Mouse (Mus musculus): ENCODE results near the gene Adamtsl4. TPM values are rescaled to one million over a fixed set of nuclear protein-coding genes. Genes with fewer than 3 reads are reported as not detected.

Gene Adamtsl4
- 1 to 10 TPM; 7.5 to 8.1 TPM for total RNA-seq (2021)
- long read RNA-seq, experiment 1, partial matches to known transcripts: 3 of 5 reads
- long read RNA-seq, experiment 1, other reads (novel, unspliced or antisense): 0 of 5 reads
- long read RNA-seq, experiment 2, partial matches to known transcripts: 6 of 10 reads
- long read RNA-seq, experiment 2, other reads (novel, unspliced or antisense): 4 of 10 reads

DNA sequence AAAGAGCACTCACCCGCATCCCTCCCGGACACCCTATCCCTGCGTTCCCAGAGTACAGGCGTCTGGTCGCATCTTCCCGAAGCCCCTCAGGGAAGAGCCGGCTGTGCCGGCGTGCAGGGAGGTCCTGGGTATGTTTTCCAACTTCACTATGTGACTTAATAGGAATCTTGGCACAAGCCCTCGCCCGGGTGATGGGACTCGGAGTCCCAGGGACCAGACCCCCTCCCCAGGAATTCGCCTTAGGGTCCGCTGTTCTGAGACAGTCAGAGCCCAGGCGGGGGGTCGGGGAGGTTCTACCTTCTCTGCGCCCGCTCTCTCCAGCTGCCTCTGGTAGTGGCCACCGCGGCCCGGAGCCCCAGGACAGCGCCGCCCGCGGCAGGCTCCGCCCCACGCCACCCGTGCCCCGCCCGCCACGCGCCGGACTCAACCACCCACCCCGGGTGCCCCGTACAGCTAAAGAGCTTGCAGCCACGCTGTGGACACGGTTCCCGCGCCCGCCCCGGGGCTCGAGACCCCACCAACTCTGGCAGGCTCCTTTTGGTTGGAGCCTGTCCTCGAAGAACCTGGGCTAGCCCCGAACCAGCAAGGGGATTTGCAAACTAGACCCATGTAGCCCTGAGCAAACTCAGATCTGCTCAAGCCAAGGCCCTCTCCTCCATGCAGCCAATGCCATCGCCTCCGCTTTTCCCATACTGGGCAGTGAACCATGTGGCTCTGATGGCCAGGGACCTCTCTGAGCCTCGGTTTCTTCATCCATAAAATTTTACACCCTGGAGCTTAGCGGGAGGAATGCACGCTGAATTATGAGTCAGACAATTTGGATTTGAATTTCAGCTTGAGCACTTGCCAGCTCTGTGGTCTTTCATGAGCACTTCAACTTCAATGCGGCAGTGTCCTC lies at the start of gene Adamtsl4:
Adamtsl4 (minus strand) TSS at position 394 of the 898 bp plus-strand sequence.
- peak in 1 of 2 experiments; percentile 61 for DNase-seq (ENCODE audit: low spot score in 2 of 2)

DNA sequence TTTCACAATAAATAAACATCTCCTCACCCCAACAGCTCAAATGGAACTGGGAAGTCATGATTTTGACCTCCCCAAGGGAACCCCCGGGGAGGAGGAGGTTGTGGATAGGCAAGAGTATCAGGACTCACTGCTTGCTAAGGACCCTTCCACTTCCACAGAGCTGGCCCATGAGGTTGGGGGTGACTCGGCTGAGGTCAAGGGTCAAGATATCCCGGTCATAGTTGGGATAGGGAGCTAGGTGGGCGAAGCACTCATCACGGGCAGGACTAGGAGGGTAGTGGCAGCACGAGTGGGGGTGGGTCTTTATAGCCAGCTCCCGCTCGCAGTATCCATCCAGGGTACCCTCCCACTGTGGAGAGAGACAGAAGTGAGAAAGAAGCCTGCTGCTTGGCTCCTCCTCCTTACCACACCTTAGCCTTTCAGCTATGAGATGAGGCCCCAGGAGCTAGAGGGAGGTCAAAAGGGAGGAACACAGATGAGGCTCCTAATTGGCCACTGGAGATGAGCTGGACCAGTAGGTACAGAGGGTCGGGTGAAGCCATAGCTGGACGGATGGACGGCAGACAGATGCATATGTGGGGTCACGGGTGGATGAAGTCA lies 47.5 kb upstream of the Adamtsl4 start:
- no peak for DNase-seq (ENCODE audit: low spot score in 2 of 2)

DNA sequence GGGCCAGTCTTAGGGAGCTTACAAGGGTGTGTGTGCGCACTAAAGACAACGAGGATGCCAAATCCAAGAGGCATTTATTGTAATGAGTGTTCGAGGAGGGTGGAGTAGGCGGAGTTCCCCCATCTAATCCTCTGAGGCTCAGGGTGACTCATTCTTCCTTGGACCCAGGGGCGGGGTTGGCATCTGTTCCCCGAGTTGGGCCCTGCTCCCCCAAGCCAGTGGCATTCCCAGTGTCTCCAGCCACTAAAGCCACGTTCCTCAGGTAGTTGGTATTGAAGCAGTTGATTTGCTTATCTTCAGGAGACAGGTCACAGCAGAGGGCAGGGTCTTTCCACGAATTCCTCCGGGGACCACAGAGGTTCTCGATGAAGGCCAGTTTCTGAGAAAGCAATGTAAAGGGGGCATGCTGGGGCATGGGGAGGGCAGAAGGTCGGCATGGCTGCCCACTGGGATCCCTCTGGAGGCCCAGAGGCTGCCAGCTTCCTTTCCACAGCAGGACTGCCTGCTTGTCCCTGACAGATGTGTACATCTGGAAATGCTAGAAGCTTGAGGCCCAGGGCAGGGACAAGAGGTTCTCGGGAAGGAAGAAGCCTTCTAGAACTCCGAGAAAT lies 46.5 kb upstream of the Adamtsl4 start:
- no peak for DNase-seq (ENCODE audit: low spot score in 2 of 2)

DNA sequence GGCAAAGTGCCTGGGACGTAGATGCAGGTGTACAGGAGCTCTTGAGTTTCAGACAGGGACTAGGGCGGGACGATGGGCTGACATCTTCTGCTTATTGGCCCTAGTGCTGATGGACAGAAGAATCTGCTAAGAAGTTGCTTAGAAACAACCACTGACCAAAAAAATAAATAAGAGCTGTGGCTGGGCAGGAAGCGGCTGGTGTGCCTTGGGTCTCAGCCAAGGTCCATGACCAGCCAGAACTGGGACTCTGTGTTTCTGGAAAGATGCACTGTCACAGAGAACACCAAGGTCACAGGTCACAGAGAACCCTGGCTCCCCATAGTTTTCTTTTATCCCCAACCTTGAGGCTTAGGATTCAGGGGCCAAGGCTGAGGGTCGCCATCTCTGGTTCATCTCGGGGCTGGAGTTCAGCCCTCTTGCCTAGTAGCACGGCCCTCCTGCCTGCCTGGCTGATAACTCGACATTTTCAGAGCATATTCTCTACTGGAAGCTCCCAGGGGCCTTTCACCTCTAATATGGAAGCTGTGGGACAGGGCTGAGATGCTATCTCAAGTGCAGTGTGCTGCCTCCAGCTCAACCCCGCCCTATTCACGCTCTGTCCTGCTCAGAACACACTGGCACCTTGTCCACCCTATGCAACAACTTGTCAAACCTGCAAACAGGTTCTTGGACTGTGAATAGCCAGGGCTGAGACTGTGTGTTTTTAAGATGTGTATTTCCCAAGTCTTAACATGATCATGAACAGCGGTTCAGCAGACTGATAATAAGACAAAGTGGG lies 45.2 kb upstream of the Adamtsl4 start:
- DNase-seq (ENCODE audit: low spot score in 2 of 2): no peak

DNA sequence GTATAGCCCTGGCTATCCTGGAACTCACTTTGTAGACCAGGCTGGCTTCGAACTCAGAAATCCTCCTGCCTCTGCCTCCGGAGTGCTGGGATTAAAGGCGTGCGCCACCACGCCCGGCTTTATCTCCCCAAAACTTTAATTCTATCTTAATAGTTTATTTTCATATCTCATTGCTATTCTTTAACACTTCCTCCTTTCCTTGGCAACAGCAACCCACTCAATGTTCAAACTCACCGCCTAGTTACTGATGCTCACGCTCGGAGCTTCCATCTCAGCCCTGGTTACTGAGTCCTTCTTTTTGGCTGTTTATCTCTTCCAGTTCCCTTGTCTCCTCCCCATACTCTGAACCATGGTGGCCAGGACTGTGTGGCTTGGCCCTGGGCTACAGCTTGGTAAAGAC lies 44.6 kb upstream of the Adamtsl4 start:
- no peak for DNase-seq (ENCODE audit: low spot score in 2 of 2)

DNA sequence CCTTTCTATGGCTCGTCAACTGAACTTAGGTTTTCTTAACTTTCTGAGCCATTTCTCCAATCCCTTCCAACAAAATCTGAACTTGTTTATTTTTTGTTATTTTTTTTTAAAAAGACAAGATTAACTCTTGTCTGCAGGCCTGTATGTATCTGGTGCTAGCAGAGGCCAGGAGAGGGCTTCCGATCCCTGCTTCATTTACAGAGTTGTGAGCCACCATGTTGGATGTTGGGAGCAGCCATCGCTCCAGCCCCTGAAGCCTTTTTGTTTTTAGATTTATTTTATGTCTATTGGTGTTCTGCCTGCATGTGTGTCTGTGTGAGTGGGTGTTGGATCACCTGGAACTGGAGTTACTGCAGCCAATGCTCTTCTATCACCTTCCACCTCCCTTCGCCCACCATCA lies 44.1 kb upstream of the Adamtsl4 start:
- no peak for DNase-seq (ENCODE audit: low spot score in 2 of 2)

DNA sequence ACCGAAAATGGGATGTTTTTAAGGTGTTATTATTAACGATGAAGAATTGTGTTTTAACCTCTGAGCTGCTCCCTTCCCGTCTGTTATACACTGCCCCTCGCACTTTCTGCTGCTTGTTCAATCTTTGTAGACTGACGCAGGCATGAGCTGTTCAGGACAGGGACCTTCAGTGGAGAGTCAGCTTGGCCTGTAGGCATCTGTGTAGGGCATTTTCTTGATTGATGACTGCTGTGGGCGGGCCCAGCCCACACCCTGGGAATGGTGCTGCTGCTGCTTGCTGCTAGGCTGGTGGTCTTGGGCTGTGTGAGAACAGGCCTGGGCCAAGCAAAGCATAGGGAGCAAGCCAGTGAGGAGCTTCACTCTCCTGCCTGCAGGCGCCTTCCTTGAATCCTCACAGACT lies 42.7 kb upstream of the Adamtsl4 start:
- DNase-seq (ENCODE audit: low spot score in 2 of 2): no peak

DNA sequence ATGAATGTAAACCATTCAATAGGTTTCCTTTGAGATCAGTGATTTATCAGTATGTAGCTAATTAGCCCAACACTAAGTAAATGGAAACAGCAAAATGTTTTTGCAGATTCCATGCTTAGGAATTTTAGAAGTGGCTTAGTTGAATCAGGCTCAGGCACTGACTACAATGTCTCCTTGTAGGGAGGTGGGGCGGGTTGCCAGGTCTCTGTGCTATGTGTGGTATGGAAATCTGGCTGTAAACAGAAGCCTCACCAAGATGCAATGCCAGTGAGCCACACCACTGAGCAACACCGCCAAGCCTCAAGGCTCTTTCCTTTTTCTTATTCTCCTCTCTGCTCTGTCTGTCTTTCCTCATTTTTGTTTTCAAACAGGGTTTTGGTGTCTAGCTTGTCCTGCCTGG lies 41.2 kb upstream of the Adamtsl4 start:
- no peak for DNase-seq (ENCODE audit: low spot score in 2 of 2)

DNA sequence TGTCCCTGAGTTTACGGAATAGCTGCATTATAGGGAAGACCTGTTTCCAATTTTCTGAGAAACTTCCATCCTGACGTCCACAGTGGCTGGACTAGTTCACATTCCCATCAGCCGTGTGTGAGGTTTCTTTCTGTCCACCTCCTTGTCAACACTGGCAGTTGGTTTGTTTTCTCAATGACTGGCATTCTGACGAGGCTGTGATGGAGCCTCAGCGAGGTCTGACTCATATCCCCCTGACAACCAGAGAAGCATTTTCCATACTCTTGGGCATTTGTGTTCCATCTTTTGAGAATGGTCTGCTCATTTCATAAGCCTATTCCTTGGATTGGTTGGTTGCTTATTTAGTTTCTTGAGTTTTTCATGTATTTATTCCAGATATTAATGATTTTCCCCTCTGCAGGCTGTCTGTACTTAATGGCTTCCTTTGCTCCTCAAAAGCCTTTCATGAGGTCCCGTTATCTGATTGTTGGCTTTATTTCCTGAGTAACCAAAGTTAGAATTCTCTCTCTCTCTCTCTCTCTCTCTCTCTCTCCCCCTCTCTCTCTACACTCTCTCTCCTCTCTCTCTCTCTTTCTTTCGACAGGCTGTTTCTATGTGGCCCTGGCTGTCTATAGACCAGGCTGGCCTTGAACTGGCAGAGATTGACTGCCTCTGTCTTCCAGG lies 39.1 kb upstream of the Adamtsl4 start:
- DNase-seq (ENCODE audit: low spot score in 2 of 2): no peak

DNA sequence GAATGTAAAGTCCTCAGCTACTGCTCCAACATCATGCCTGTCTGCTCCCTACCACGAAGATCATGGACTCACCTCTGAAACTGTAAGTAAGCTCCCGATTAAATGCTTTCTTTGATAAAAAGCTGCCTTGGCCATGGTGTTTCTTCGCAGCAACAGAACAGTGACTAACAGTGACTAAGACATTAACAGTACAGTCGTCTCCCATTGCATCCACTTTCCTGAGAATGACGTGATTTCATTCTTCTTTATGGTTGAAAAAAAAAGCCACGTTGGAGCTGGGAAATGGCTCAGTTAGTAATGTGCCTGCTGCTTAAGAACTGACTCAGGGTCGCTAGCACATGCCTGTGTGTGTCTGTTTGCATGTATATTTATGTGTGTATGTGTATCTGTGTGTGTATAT lies 38.1 kb upstream of the Adamtsl4 start:
- DNase-seq (ENCODE audit: low spot score in 2 of 2): no peak

DNA sequence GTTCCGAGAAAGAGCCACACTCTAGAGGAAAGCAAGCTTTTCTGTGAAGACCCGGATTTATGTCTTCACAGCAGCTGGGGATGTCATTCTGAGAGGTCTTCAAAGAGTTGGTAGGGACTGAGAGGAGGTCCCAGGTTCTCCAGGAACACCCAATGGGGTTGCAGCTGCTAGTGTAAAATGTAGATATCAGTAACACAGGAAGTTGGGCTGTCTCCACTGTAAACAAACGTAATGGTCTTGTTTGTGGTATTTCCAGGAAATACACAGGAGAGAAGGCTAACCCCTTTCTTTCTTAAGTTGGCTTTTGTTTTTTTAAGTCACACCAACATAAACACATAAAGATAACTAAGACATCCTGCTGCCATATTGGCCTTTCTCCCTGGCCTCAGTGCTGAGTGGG lies 34.7 kb upstream of the Adamtsl4 start:
- DNase-seq (ENCODE audit: low spot score in 2 of 2): no peak

DNA sequence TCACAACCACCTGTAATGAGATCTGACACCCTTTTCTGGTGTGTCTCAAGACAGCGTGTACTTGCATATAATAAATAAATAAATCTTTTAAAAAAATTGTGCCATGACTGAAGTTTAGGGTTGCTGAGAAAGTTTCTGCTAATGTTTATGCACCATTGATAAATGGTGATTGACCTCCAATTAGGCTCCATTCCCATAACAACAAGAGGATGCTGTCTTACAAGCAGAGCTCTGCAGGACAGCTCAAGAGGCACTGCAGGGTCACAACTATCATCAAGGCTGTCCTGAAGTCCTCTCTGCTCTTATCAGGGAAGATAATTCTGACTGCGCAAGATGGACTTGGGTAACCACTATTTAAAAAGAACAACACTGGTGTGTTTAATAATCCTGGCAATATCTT lies 30.4 kb upstream of the Adamtsl4 start:
- no peak for DNase-seq (ENCODE audit: low spot score in 2 of 2)

DNA sequence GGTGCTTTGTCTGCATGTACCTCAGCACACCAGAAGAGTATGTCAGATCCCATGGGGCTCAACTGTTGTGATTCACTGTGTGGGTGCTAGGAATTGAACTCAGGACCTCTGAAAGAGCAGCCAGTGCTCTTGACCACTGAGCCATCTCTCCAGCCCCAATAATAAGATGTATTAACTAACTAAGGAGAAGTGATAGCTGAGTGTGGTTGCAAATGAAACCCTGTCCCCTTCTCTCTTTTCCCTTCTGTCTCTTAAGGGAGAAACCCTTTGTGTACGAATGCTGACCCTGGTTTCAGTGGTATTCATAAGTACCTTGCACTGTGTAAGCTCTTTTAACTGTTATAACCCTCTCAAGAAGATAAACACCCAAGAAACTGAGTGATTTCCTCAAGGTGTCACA lies 28.4 kb upstream of the Adamtsl4 start:
- DNase-seq (ENCODE audit: low spot score in 2 of 2): no peak

DNA sequence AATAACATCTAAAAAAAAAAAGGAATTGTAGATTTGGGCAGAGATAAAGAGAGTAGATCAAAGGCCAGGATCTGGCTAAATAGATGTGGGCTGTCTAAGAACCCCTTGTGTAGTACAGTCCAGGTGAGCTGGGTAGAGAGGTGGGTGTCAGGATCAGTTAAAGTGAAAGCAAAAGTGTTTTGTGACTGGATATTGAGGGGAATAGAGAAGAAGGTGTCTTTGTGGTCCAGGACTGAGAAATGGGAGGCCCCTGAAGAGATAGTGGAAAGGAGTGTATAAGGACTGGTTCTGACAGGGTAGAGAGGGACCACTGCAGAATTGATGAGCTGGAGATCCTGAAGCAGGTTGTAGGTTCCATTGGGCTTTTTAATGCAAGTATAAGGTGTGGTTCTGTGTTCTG lies 22.2 kb upstream of the Adamtsl4 start:
- no peak for DNase-seq (ENCODE audit: low spot score in 2 of 2)

DNA sequence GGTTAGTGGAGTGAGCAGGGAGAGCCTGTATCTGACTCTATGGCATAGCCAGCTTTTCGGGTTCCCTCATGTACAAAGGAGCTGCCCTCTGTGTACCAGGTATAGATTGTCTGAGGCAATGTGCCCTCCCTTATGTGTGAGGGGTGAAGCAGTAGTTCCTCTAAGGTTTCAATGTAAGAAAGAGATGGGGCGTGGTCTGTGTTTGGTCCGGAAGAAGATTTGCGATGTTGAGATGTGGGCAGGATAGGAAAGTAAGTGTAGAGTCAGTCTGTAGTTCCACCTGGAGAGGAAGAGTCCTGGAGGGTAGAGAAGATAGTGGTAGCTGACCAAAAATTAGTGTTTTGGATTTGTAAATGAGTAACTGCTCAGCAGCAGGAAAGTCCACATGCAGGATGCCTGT lies 21.3 kb upstream of the Adamtsl4 start:
- no peak for DNase-seq (ENCODE audit: low spot score in 2 of 2)

DNA sequence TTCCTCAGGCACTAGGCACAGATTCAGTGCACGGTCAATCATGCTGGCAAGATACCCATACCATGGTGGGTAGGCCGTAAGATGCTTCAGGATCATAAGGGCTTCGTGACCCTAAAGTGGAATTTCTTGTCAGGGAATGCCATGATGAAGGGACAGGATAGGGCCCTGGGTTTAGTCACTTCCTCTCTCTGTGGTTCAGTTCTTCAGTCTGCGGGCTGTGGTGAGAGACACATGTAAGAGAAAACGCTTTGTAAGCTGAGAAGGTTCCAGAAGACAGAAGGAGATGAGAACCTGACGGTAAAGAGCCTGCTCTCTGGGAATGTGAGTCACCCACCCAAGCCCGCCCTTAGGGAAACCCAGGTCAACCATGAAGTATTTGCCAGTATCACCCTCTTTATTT lies 19.8 kb upstream of the Adamtsl4 start:
- no peak for DNase-seq (ENCODE audit: low spot score in 2 of 2)

DNA sequence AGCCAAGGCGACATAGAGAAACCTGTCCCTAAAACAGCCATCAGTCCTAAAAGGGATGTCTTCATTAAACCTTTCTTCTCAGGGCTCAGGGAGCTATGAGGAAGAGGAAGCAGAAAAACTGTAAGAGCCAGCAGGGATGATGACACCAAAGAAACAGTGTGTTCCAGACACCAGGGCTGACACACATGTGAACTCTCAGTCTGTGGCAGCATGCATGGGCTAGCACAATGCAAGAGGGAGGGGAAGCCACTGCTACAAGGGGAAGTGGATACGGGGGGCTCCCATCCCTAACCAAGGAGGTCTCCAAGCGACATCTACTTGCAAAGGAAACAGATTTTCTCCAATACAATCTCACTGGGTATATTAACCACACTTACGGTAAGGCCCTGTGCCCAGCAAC lies 18.6 kb upstream of the Adamtsl4 start:
- no peak for DNase-seq (ENCODE audit: low spot score in 2 of 2)

DNA sequence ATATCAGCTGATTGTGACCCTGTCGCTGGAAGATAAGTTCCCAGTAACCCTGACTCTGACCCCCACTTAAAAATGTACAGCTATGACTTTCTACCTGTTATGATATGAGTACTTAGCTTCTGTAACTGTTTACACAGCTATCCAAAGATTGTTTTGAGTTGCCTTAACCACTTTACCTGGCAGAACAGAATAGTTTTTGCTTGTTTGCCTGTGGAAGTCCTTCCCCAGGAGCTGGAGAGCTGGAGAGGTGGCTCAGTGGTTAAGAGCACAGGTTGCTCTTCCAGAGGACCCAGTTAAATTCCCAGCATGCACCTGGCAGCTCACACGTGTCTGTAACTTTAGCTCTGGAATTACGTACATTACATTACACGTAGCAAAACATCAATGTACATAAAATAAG lies 16.9 kb upstream of the Adamtsl4 start:
- no peak for DNase-seq (ENCODE audit: low spot score in 2 of 2)

DNA sequence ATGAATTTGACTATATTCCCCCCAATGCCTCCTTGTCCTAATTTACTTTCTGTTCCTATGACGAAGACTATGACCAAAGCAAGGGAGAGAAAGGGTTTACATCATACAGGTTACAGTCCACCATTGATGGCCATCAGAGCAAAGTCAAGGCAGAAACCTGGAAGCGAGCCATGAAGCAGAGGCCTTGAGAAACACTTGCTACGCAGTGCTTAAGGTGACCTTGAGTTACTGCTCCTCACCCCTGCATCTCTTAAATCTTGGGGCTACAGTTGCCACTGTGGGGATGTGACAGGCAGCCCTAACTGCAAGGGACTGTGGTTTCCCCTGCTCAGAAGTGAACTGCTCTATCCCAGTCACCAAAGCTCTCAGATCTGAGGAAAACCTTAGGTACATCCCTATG lies 15.6 kb upstream of the Adamtsl4 start:
- no peak for DNase-seq (ENCODE audit: low spot score in 2 of 2)

DNA sequence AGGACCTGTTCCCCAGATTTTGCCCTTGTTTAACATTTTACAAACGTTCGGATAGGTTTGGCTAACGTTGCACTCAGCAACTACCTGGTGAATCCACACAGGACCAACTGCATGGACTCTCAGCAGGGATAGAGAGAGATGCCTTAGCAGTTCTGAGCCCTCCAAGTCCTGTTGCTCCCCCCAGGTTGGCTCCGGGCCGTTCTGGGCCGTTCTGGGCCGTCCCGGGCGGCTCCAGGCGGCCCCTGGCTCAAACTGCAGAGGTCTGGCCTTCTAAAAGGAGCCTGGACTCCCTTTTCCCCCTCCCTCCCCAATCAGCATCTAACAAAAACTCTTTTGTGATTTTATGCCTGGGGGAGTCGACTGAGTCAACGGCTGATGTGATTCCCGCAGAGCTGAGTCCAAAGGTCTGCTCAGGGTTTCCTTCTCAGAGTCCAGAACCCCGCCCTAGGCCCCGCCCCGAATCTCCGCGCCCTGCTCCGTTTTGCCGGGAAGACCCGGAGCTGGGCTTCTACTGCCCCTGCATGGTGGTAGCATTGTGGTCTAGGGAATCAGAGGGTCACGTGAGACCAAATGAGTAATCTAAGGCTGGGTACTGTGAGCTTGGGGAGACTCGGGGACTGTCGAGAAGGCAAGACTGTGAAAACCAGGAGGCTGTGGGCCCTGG lies 14.3 kb upstream of the Adamtsl4 start:
- peak in 1 of 2 experiments; percentile 66 for DNase-seq (ENCODE audit: low spot score in 2 of 2)

Data from adrenal gland, postnatal 4 days (tissue).